Mouse (Mus musculus) olfactory bulb, adult 2 months (tissue): ENCODE data around the gene Dppa5a. TPM values are rescaled to one million over a fixed set of nuclear protein-coding genes. Genes with fewer than 3 reads are reported as not detected.

ENCODE experiments used
- H3K27ac ChIP-seq: fragments of 200-500 bp; 2 replicates; pipeline ENCODE4 v1.5.1; 2012; ENCODE audit warnings: low read depth, low read length; ENCODE audit not compliant: insufficient read depth
- H3K4me1 ChIP-seq: fragments of 200-500 bp; 2 replicates; pipeline ENCODE4 v1.6.1; 2012; ENCODE audit warnings: low read length; ENCODE audit not compliant: control insufficient read depth, insufficient read depth
- H3K4me3 ChIP-seq: fragments of 200-500 bp; 2 replicates; pipeline ENCODE4 v1.5.1; 2012; ENCODE audit warnings: mild to moderate bottlenecking, low read depth, low read length, moderate library complexity; ENCODE audit not compliant: insufficient read depth
- CTCF ChIP-seq: fragments of 200-500 bp; IDR thresholded peaks from 2 replicates; pipeline ENCODE4 v1.5.1; 2012; ENCODE audit warnings: low read depth, mild to moderate bottlenecking, low read length, moderate library complexity; ENCODE audit not compliant: insufficient read depth
- POLR2A ChIP-seq: fragments of 200-500 bp; IDR thresholded peaks from 2 replicates; pipeline ENCODE4 v1.6.1; 2012; ENCODE audit warnings: mild to moderate bottlenecking, low read depth, low read length, moderate library complexity; ENCODE audit not compliant: insufficient read depth
- WGBS: fragments of 180-500 bp; shearing (Covaris S2); methylation state at CpG from one replicate; pipeline ENCODE4 v1.1.7; 2018; 5-methylcytosine and 5-hydroxymethylcytosine counted together
- polyA plus RNA-seq: library from polyadenylated mRNA; stranded (reverse); fragments of >200 nt; gene quantifications from 2 replicates; pipeline ENCODE4 v1.2.4, GENCODE M21; 2012; ENCODE audit warnings: low replicate concordance; ENCODE audit not compliant: missing spikeins, insufficient read depth, insufficient read length

The Dppa5a gene
- polyA plus RNA-seq, 1 experiment: not detected

DNA sequence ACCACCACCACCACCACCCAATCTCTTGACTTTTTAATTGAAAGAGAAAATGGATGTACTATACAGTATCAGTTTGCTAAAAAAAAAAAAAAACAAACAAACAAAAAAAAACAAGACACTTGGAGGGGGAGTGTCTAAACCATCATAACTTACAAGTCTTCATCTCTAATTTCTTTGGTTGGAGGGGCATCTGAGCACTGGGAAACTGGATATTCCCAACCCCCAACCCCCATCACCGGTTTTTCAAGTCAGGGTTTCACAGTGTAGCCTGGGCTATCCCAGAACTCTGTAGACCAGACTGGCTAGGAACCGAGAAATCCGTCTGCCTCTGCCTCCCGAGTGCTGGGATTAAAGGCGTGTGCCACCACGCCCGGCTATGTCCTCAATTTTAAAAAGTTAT lies 1.8 kb upstream of the Dppa5a start:
- Histone ChIP-seq H3K4me3 (no peak overlapping the region), H3K4me1 (no peaks in the 10 kb centered on the region), H3K27ac (no peak overlapping the region)
- TF ChIP-seq CTCF (no peak), POLR2A (no peak)
- WGBS: 95% methylated on average over 7 of the region's 7 CpGs

DNA sequence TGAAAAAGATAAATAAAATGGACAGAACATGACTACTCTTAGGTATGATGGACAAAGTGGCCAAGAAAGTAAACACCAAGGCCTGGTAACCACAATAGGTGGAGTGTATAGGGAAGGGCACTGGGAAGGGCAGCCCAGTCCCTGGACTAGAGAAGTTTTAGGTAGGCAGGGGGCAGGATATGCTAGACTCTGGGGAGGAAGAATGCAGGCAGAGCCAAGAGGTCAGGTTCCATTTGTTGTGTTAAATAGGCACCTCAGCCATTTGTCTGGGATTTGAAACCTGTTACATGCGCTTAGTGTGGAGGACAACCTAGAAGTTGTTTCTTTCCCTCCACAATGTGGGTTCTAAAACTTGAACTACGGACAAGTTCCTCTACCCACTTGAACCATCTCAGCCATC lies 1.4 kb upstream of the Dppa5a start:
- Histone ChIP-seq H3K4me1 (no peaks in the 10 kb centered on the region), H3K27ac (no peak overlapping the region), H3K4me3 (no peak overlapping the region)
- WGBS: 100% methylated on average over 2 of the region's 2 CpGs
- TF ChIP-seq POLR2A (no peak), CTCF (no peak)

DNA sequence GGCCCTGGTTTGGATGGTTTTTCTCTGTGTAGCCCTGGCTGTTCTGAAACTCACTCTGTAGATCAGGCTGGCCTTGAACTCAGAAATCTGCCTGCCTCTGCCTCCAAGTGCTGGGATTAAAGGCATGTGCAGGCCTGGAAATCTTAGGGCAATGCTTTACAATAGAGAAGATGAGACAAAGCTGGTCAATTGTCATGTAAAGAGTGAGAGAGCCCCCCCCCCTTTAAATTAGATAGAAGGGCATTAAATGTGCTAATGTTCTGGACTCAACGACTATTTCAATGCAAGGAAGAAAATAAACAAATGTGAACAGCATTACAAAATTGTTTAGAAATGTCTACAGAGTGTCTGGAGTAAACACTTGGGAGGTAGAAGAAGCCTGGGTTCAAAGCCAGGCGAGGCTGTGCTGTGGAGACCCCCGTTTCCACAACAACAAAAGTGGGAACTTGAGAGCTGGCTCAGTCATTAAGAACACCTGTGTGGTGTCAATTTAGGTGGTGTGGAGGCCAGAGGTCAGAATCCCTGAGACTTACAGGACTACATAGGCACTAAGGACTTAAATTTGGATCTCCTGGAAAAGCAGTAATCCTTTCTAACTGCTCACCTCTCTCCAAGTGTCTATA lies 805 bp upstream of the Dppa5a start:
- TF ChIP-seq CTCF (no peak), POLR2A (no peak)
- WGBS: 82% methylated on average over 3 of the region's 3 CpGs
- Histone ChIP-seq H3K4me3 (no peak overlapping the region), H3K27ac (no peak overlapping the region), H3K4me1 (no peaks in the 10 kb centered on the region)

DNA sequence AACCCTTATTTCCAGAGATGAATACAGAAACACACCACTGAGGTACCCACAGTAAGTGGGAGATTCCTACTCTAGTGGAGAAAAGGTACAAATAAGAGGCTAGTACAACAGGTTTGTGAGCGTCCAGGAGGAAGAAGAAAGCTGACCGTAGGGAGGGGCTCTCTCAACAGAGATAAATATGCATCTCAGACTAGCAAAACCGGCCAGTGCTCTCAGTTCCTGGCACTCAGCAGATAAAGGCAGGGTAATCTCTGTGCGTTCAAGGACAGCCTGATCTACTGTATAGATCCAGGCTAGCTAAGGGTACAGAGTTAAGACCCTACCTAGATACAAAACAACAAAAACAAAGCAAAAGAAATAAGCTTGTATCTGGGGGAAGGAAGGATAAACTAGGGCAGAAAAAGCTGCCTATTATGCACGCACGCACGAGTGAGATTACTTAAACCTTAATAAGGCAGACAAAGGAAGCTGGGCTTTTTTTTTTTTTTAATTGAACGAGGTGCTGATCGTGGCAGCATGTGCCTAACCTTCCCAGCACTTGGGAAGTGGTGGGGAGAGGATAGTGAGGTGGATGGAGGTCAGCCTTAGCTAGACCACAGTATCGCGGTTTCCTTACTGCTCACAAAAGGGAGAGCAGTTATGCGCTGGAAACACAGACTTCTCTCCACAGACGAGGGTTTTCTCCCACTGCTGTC lies 2.0 kb downstream of the Dppa5a start:
- no peak overlapping the region for H3K27ac ChIP-seq
- H3K4me1 ChIP-seq: no peaks in the 10 kb centered on the region
- TF ChIP-seq POLR2A (no peak), CTCF (no peak)
- 64% methylated on average over 13 of the region's 13 CpGs for WGBS
- H3K4me3 ChIP-seq: no peak overlapping the region

DNA sequence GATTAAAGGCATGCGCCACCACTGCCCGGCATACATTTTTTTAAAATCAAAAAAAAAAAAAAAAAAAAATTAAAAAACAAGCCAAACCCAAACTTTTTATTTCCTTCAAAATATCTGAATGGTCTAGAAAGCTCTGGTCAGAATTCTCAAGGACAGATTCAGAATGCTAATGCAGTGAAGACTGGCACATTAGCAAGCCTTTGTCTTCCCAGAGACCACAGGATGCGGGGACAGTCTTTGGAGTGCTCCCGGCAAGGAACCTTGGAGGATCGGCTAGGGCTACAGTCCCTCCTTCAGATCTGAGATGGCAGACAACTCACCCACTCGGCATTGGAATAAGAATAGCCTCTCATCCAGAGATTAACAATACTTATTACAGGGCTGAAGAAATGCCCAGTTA lies 3.3 kb downstream of the Dppa5a start:
- Histone ChIP-seq H3K4me1 (no peaks in the 10 kb centered on the region), H3K4me3 (no peak overlapping the region), H3K27ac (no peak overlapping the region)
- 90% methylated on average over 6 of the region's 6 CpGs for WGBS
- TF ChIP-seq POLR2A: no peak
- TF ChIP-seq CTCF: no peak

DNA sequence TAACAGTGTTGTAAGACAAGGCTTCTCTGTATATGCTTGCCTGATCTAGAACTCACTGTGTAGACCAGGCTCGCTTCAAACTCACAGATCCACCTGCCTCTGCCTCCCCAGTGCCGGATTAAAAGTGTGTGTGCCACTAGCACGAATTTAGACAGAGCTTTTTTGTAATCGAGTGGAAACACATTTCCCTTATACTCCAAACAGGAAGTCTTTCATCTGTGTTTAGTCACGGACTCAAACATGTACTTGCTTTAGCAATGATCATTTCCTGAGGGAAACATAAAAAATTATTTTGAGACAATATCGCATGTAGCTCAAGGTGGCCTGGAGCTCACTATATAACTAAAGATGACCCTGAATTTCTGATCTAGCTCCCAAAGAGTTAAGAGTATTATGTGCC lies 4.6 kb downstream of the Dppa5a start:
- Histone ChIP-seq H3K4me3 (no peak overlapping the region), H3K27ac (no peak overlapping the region), H3K4me1 (no peaks in the 10 kb centered on the region)
- TF ChIP-seq POLR2A (no peak), CTCF (no peak)
- WGBS: 65% methylated on average over 6 of the region's 6 CpGs

DNA sequence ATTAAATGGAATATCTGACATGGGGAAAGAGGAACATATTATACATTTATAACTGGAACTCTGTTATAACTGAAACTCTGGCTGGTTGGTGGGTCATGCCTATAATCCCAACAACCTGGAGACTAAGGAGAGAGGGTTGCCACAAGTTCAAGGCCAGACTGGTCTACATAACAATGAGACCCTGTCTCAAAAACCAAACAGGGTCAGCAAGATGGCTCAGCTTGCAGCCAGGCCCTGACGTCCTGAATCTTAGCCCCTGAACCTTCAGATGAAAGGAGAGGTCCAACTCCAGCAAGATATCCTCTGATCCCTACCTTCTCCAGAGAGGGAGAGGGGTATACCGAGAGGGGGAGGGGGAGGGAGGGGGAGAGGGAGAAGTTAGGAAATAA lies 7.5 kb downstream of the Dppa5a start:
- Histone ChIP-seq H3K4me1 (no peaks in the 10 kb centered on the region), H3K4me3 (no peak overlapping the region), H3K27ac (no peak overlapping the region)
- no peak for TF ChIP-seq POLR2A
- no peak for TF ChIP-seq CTCF
- 51% methylated on average over 2 of the region's 2 CpGs for WGBS

DNA sequence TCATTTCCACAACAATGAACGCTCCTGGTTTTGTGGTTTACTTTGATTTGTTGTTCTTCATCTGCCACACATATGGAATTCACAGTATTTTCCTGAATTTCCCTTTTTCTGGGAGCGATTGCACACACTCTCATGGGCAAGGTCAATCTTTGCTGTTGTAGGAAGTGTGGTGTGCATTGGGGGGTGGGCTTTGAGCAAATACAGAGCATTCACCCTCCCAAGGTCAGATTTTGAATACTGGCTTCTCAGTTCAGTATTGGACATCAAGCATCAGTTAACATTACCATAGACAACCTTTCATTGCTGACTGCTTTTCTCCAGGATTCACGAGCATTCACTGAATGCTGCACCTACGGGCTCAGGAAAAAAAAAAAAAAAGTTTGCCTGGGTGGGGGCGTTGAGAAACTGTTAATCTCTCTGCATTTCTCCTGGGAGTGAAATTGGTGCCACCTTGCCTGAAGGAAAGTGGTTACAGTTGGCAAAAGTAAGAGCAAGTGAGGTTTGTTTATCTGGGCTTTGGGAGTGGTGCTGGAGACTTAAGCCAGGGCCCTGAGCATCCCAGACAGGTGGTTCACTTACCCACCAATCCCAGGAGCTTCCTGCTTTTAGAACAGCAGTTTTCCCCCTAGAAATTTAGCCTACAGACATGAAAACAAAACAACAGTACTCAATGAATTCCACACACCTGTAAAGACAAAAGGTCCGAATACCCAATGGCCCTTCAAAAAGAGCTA lies 8.1 kb downstream of the Dppa5a start:
- Histone ChIP-seq H3K4me3 (no peak overlapping the region), H3K27ac (no peak overlapping the region), H3K4me1 (no peaks in the 10 kb centered on the region)
- WGBS: 85% methylated on average over 6 of the region's 6 CpGs
- TF ChIP-seq POLR2A: no peak
- TF ChIP-seq CTCF: no peak

DNA sequence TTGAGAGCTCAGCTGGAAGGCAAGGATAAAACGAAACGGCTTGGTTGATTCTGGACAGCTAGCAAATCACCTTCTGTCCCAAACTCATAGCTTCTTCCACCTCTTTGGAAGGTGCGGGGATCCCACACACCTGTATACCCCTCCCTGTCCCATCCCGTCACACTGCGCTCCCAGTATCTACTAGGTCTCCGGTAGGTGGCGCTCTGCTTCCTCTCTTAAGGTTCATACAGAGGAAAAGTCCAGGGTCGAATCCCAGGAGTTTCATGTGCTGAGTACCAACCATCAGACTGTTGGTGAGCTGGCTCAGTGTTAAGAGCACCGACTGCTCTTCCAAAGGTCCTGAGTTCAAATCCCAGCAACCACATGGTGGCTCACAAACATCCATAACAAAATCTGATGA lies 9.9 kb downstream of the Dppa5a start:
- WGBS: 17% methylated on average over 9 of the region's 9 CpGs
- TF ChIP-seq CTCF (peak; percentile 24; the same call in 1 of the 2 replicates), POLR2A (no peak)
- no peak overlapping the region for H3K4me3 ChIP-seq
- H3K27ac ChIP-seq: no peak overlapping the region
- H3K4me1 ChIP-seq: no peaks in the 10 kb centered on the region
